Mouse (Mus musculus) thymus, adult 2 months (tissue): ENCODE results near the gene Theg.

Experiments used
- CTCF ChIP-seq: fragments of 200-500 bp; IDR thresholded peaks from 2 replicates; pipeline ENCODE4 v1.5.1; 2012; ENCODE audit warnings: mild to moderate bottlenecking, control low read depth, low read length, moderate library complexity, borderline replicate concordance; ENCODE audit not compliant: control insufficient read depth, poor library complexity, insufficient read depth; ENCODE audit errors: extremely low read depth
- POLR2A ChIP-seq: fragments of 200-500 bp; IDR thresholded peaks from 2 replicates; pipeline ENCODE4 v1.6.1; 2012; ENCODE audit warnings: mild to moderate bottlenecking, low read length, control low read depth, moderate library complexity; ENCODE audit not compliant: control insufficient read depth, poor library complexity, insufficient read depth; ENCODE audit errors: extremely low read depth

DNA sequence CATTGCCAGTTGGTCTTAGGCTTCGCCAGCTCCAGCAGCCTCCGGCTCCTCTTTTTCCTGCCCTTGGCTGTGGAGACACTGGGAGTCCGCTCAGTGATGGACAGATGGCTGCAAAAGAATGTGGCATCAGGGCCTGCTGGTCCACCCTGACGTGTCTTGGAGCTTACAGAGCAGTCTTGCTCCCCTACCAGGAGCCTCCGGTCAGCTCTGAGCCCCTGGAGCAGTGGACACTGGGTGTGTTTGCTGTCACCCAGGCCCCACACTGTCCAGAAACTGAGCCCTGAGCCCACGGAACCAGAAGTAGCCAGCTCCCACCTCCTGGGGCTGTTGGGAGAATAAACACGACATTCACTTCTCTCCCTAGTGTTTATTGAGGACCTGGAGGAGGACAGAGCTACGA, 888 bp downstream of the Theg start:
- TF ChIP-seq CTCF (no peak), POLR2A (no peak)
